Mouse (Mus musculus) limb, embryonic 14.5 days (tissue): ENCODE measurements around the gene Gpc5. TPM values are rescaled to one million over a fixed set of nuclear protein-coding genes. Genes with fewer than 3 reads are reported as not detected.
A peak's percentile ranks its signal among the peaks of the same experiment; 100 is the strongest.

ENCODE experiments used
- ATAC-seq: fragments of 200-750 bp; cut with Nextera tagmentation; 2 replicates; pipeline ENCODE4 v1.8.0; 2017; ENCODE audit warnings: low read depth, moderate number of reproducible peaks, moderate TSS enrichment; ENCODE audit not compliant: low FRiP score
- DNase-seq: peaks from one replicate; pipeline ENCODE4 v3.0.0-alpha.2; 2015; ENCODE audit warnings: low spot score
- H3K27ac ChIP-seq: fragments of 300-500 bp; sonication (generic); replicated peaks from 2 replicates; pipeline ENCODE4 v1.5.1; 2014; ENCODE audit warnings: low read depth, mild to moderate bottlenecking, low read length, moderate library complexity, mixed read lengths
- H3K27me3 ChIP-seq: fragments of 300-500 bp; sonication (generic); 2 replicates; pipeline ENCODE4 v1.6.1; 2014; ENCODE audit warnings: low read length, mixed read lengths; ENCODE audit not compliant: control insufficient read depth, insufficient read depth
- H3K36me3 ChIP-seq: fragments of 300-500 bp; sonication (generic); 2 replicates; pipeline ENCODE4 v1.6.1; 2014; ENCODE audit warnings: mild to moderate bottlenecking, low read length, moderate library complexity, mixed read lengths; ENCODE audit not compliant: control insufficient read depth, insufficient read depth
- H3K4me1 ChIP-seq: fragments of 300-500 bp; sonication (generic); 2 replicates; pipeline ENCODE4 v1.6.1; 2014; ENCODE audit warnings: antibody characterized with exemption, low read length, mixed read lengths; ENCODE audit not compliant: control insufficient read depth, insufficient read depth
- H3K4me2 ChIP-seq: fragments of 300-500 bp; sonication (generic); replicated peaks from 2 replicates; pipeline ENCODE4 v1.6.1; 2014; ENCODE audit warnings: low read depth, mild to moderate bottlenecking, low read length, moderate library complexity; ENCODE audit not compliant: severe bottlenecking
- H3K4me3 ChIP-seq: fragments of 300-500 bp; sonication (generic); replicated peaks from 2 replicates; pipeline ENCODE4 v1.5.1; 2014; ENCODE audit warnings: low read length
- H3K9ac ChIP-seq: fragments of 300-500 bp; sonication (generic); 2 replicates; pipeline ENCODE4 v1.6.1; 2014; ENCODE audit warnings: mild to moderate bottlenecking, low read depth, low read length, moderate library complexity; ENCODE audit not compliant: severe bottlenecking
- H3K9me3 ChIP-seq: fragments of 300-500 bp; sonication (generic); 2 replicates; pipeline ENCODE4 v1.6.1; 2016; ENCODE audit warnings: low read length; ENCODE audit not compliant: control insufficient read depth
- POLR2A ChIP-seq: fragments of 200-500 bp; IDR thresholded peaks from 2 replicates; pipeline ENCODE4 v1.8.0; 2012; ENCODE audit warnings: inconsistent platforms, mild to moderate bottlenecking, moderate library complexity, borderline replicate concordance; ENCODE audit not compliant: insufficient read depth, insufficient read length; ENCODE audit errors: extremely low read depth
- WGBS: fragments of 180-500 bp; shearing (Covaris S2); extraction: QIAGEN DNeasy Blood & Tissue Kit; methylation state at CpG from one replicate; pipeline ENCODE4 v1.1.7; 2014; 5-methylcytosine and 5-hydroxymethylcytosine counted together
- polyA plus RNA-seq, 2 experiments: library from polyadenylated mRNA; depleted of rRNA in 1 of 2; stranded (reverse) in 1 of 2; unstranded in 1 of 2; fragments of >200 nt; fragmentation: Nextera tagmentation in 1 of 2; extraction: Ambion mirVana in 1 of 2; gene quantifications; 2 replicates each; pipeline versions ENCODE4 v1.2.1 to v1.2.3; 2012 to 2014

The Gpc5 gene
- polyA plus RNA-seq, 2 experiments, result 0.78 to 1.4 TPM

GRCm38 (mm10) chr14:115976062-115976461, 884.0 kb downstream of the Gpc5 start:
- no peak for TF ChIP-seq POLR2A
- Histone ChIP-seq H3K9me3 (no peaks in the 10 kb centered on the region), H3K4me3 (no peak overlapping the region), H3K36me3 (no peaks in the 10 kb centered on the region), H3K4me2 (no peak overlapping the region), H3K9ac (no peak overlapping the region), H3K4me1 (no peaks in the 10 kb centered on the region), H3K27ac (no peak overlapping the region), H3K27me3 (no peaks in the 10 kb centered on the region)
- DNase-seq, result no peak
- no peak for ATAC-seq
- 86% methylated on average over 1 of the region's 1 CpGs for WGBS

DNA sequence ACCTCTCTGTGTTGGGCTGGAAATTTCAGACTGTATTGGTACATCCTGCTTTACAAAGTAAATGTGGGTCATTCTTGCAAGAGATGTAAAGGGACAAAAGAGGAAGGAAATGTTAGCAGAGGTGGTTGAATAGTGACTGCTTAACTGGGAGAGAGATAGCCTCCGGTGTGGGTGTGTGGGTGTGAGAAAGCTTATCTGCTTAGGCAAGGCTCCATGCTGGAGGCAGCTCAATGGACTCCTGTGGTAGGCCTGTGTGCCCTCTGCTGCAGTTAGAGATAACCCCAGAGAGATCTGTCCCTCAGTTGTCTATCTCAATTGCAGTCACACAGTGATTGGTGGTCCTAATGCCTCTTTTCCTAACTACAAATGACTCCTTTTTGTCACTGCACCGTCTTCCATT, 887.2 kb downstream of the Gpc5 start:
- Histone ChIP-seq H3K27ac (no peak overlapping the region), H3K27me3 (no peaks in the 10 kb centered on the region), H3K9ac (no peak overlapping the region), H3K4me2 (no peak overlapping the region), H3K4me3 (no peak overlapping the region), H3K4me1 (no peaks in the 10 kb centered on the region), H3K9me3 (no peaks in the 10 kb centered on the region), H3K36me3 (no peaks in the 10 kb centered on the region)
- no peak for ATAC-seq
- TF ChIP-seq POLR2A, result no peak
- 60% methylated on average over 2 of the region's 2 CpGs for WGBS
- no peak for DNase-seq

- Histone ChIP-seq H3K36me3 (no peaks in the 10 kb centered on the region), H3K4me2 (no peak overlapping the region), H3K9ac (no peak overlapping the region), H3K9me3 (no peaks in the 10 kb centered on the region), H3K4me1 (no peaks in the 10 kb centered on the region), H3K27ac (no peak overlapping the region), H3K27me3 (no peaks in the 10 kb centered on the region), H3K4me3 (no peak overlapping the region)
- no peak for TF ChIP-seq POLR2A
- WGBS, result 67% methylated on average over 2 of the region's 2 CpGs
- no peak for ATAC-seq
- DNase-seq, result no peak
These were observed 898.7 kb downstream of the Gpc5 start for GRCm38 (mm10) chr14:115990764-115991163.

DNA sequence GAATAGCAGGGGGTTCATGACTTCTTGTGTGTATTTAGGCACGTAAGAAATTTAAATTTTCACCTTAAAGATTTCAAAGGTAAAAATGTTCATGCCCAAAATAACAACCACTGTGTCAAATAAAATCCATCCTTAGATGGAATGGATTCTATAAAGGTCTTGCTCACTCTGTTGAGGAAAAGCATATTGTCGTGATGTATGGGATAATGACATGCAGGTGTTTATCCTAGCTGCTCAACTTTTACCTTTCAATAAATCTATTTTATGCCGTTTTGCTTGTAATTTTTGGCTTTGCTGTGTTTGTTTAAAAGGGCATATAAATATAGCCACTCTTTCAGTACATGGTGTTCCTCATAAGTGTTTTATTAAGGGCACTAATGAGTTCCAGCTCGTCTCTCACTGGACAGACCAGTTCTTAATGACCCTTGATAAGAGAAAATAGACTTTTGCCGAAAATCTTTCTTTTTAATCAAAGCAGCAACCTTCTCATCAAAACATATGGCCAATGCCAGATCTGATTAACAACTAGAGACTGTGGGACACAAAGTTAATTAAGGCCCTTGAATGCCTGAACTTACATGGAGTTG, 901.6 kb downstream of the Gpc5 start:
- no peak overlapping the region for H3K27ac ChIP-seq
- H3K4me1 ChIP-seq, result no peaks in the 10 kb centered on the region
- H3K27me3 ChIP-seq, result no peaks in the 10 kb centered on the region
- no peak for ATAC-seq
- H3K4me2 ChIP-seq, result no peak overlapping the region
- H3K9ac ChIP-seq, result no peak overlapping the region
- WGBS, result 13% methylated on average over 5 of the region's 5 CpGs
- no peaks in the 10 kb centered on the region for H3K9me3 ChIP-seq
- no peak for TF ChIP-seq POLR2A
- DNase-seq, result peak; percentile 9
- no peak overlapping the region for H3K4me3 ChIP-seq
- no peaks in the 10 kb centered on the region for H3K36me3 ChIP-seq

GRCm38 (mm10) chr14:115998931-115999330, 906.9 kb downstream of the Gpc5 start:
- H3K27me3 ChIP-seq, result no peaks in the 10 kb centered on the region
- DNase-seq (no peak), ATAC-seq (no peak)
- H3K9me3 ChIP-seq, result no peaks in the 10 kb centered on the region
- H3K9ac ChIP-seq, result no peak overlapping the region
- no peak overlapping the region for H3K4me3 ChIP-seq
- no peak overlapping the region for H3K4me2 ChIP-seq
- no peak overlapping the region for H3K27ac ChIP-seq
- no peaks in the 10 kb centered on the region for H3K4me1 ChIP-seq
- 26% methylated on average over 4 of the region's 4 CpGs for WGBS
- TF ChIP-seq POLR2A, result no peak
- H3K36me3 ChIP-seq, result no peaks in the 10 kb centered on the region

GRCm38 (mm10) chr14:116087010-116087409, 995.0 kb downstream of the Gpc5 start:
- 39% methylated on average over 4 of the region's 4 CpGs for WGBS
- Histone ChIP-seq H3K4me1 (no peaks in the 10 kb centered on the region), H3K4me2 (no peak overlapping the region), H3K9ac (no peak overlapping the region), H3K27ac (no peak overlapping the region), H3K27me3 (no peaks in the 10 kb centered on the region), H3K9me3 (no peaks in the 10 kb centered on the region), H3K4me3 (no peak overlapping the region), H3K36me3 (no peaks in the 10 kb centered on the region)
- DNase-seq, result no peak
- no peak for ATAC-seq
- no peak for TF ChIP-seq POLR2A
